Mouse (Mus musculus) kidney, adult 8-10 months (tissue): ENCODE data around the gene Hoxa13.
A peak's percentile ranks its signal among the peaks of the same experiment; 100 is the strongest.

Experiments
- DNase-seq, 2 experiments: peaks; one replicate each; pipeline ENCODE4 v3.0.0; 2022

The Hoxa13 gene

DNA sequence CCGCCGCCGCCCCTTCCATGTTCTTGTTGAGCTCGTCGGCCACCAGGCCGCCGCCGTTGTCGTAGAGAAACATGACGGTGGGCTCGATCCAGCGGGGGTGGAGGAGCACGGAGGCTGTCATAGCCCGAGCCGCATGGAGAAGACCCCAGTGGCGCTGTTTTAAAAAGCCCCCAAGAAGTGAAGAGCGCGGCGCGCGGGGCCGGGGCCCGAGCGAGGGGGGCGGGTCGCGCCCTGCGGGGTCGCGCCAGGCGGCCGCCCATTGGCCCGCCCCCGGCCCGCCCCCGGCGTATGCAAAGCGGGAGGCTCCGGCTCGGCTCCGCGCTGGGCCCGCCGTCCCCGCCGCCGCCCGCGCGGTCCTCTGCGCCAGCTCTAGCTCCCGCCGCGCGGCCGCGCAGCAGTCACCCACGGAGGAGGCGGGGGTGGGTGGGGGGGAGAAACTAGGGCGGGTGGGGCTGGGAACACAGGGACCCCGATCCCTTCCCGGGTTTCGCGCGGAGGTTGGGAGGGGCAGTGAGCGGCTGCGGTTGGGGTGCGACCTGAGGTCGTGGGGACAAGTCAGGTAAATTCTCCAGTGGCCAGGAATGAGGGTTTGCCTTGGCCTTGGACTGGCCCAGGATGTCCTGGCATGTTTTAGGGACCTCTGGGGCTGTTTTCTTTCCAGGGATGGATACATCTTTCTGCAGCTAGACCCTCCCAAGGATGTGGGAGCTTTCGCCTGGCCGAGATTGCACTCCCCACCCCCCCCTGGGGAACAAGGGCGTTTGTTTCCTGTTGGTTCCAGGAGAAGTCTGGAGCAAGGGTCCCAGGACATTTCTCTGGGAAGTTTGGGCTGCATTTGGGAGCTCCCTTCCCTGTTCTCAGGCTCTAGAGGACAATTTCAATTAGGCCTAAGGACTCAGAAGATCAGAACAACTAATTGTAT lies at the start of gene Hoxa13:
Gene Hoxa13 (minus strand): TSS at position 227 of the 922 bp plus-strand sequence.
- no peak for DNase-seq

DNA sequence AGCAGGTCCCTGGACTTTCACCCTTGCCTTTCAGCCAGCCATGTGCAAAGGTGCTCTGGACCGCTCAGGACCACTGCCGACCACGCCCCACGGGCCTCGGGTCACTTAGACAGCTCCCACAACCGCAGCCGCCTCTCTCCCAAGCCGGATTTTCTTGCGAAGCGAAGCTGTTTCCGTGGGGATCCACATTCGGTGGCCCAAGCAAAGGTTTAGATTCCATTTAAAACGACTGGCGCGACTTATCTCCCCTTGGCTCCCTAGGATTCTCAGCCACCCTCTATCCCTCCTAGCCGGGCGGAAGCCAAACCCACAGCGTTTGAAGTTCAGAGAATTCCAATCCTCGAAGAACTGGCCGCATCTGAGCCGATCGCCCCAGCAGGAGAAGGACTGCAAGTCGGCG lies 49.7 kb upstream of the Hoxa13 start:
- peak; percentile 59 to 72 for DNase-seq

DNA sequence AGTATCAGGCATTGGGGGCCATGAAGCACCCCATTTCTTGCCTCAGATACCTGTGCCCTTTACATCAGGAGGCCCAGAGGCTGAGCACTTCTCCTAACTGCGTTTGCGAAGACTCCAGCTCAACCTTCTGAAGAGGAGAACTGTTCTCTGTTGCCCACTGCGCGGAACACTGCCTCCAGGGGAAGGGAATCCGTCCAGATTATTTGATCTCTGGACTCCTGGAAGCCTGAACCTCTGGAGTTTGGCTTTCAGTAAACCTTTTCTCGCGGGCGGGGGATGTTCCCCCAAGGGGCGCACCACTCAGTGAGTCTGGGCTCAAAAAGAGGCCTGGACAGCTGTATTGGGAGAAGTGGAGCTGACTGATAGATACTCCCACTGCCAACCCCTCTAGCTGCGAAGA lies 49.1 kb upstream of the Hoxa13 start:
- peak; percentile 53 to 61 for DNase-seq

DNA sequence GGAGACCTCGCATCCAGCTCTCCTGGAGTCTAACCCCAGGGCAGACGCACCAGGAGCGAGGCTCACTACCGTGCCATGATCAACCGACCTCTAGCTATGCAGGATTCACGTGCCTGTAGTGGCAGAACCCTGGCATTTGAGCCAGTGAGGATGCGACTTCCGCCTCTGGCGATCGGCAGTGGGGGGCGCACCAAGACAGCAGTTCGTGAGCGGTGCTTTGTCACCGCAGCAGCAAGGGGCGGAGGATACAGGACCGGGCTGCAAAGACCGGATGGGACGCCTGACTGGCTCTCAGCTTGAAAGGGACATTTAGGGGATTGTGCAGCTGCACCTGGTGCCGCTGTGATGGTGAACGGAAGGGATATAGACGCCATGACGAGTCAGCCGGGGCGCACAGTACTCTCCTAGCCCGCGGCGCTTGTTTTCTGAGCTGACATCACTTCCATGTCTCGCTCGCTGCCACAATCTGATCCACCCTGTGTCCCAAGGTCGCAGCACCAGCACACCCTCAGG lies 45.3 kb upstream of the Hoxa13 start:
- peak; percentile 47 to 64 for DNase-seq

DNA sequence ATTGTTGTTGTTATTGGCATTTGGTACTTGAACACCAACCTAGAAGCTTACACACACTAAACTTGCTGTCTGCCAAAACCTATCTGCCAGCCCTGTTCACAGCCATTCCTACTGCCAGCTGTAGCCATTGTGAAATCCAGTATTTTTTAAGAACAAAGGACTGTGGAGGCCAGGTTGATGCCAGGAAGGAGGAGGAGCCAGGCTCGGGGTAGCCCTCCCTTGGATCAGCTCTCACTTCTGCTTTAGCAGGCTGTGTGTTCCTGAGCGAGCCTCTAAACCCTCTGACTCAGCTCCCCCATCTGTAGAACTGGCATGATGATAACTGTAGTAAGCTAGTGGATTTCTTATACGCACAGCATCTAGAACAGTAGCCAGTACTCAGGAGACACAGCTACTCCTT lies 42.7 kb upstream of the Hoxa13 start:
- DNase-seq: no peak

DNA sequence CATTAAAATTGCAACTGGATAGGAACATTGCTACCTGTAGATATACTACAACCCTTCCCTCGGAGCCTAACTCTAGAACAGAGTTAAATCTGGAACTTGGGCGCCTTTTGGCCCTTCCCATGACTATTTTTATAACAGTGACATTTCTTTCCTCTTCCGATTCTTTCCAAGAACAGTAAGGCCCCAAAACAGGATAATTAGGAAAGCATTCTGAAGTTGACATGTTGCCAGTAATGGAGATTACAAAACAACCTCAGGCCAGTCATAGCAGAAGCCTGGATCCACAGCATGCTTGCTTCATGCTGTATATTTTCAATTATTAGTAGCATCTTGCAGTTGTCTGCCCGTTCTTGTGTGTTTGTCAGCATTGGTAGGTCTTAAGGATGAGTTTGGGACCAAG lies 40.1 kb upstream of the Hoxa13 start:
- DNase-seq: no peak

DNA sequence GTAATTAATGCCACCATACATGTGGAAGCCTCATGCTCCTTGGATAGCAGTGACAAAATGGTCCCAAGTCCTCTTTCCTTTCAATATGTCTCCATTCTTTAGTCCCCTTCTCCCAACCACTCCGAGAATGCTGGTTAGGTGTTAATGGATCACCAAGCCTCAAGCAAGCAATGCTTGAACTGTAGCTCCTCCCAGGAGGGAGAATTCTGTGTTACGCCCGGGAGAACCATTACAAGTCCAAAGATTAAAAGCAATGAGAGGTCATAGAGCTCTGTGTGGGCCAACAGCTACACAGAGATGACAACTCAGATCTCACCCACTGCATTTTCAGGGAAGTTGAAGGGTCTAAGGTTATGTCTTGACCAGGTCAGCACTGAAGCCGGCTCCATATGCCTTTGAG lies 37.8 kb upstream of the Hoxa13 start:
- DNase-seq: peak; percentile 52 to 59

DNA sequence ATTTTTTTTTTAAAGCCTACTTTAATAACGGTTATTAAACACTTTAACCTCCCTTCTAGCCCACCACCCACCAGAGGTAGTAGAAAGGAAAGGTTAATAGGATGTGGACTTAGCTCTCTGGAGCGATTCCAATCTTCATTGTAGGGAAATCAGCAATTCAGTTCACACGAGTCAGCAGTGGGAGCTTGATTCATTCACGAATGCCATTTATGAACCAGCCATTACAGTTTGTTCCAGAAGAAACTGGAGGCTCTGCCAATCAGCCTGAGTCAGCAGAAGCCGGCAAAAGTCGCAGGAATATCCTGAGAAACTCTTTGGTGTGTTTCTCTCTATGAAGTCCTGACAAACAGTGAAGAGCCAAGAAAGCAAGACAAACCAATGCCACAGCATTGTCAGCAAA lies 33.9 kb upstream of the Hoxa13 start:
- DNase-seq: peak; percentile 20 to 26

DNA sequence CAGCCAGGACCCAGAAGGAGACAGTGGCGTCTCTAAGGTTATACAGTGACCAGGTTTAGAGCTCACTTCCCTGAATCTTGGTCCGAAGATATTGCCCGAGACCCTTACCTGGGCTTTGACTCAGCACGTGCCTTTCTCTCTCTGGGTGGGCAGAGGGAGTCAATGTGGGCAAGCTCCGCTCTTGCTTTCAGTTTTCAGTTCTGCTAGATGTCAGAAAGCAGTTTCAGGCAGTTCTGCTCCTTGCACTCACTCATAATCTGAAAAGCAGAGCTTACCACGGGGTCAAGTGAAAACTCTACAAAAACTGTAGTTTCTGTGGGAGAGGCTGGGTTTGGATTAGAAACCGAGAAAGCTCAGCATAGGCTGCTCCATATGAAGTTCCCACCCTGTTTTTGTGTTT lies 31.6 kb upstream of the Hoxa13 start:
- DNase-seq: no peak

DNA sequence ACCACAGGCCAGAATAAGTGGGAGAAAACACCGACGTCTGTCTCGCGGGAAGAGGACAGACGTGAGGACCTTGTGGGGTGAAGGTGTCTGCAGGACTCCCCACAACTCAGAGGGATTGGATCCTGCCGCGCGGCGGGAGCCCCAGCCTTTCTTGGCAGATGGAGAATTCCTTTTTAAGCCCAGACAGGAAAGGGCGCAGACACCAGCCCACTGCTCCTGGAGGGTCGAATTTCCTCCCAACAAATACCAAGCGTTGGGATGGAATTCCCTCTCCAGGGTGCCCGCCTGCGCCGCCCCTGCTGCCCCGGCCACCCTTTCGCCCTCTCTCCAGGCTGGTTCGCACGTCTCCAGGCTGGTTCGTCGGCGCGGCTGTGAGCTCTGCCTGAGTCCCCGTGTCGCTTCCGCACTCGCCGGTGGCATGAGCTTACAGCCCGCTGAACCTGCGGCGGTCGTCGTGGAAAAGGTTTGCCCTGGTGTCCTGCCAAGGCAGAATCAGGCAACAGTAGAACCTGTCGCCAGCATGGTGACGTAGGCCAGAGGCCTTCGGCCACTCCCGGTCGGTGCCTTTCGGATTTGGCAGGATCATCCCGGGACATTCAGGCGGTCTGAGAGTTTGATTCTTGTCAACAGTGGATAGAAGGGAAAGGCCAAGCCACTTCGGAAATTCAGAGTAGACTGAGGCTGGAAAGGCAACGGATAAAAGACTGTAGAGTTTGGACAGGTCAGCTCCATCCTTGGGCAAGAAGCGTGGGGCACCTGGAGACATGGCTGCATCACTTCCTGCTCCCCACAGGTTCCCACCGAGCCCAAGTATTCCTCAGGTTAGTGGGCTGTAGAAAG lies 30.6 kb upstream of the Hoxa13 start:
- DNase-seq: no peak

DNA sequence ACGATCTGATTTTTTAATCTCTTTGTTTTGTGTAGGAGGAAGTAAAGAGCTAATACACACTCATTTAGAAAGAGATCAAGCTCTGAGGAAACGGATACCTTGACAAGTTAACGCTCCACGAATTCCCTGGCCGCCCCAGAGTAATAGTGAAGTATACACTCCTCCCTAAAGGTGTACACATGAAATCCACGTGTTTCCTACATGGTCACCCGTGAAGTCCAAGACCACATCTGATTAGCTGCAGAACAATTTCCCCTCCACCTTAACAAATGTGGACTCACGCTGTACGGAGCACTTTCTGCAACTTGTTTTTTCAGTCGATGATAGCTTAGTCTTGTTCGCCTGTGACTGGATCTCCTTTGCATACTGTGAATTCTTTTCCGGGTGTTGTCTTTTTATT lies 29.5 kb upstream of the Hoxa13 start:
- no peak for DNase-seq

DNA sequence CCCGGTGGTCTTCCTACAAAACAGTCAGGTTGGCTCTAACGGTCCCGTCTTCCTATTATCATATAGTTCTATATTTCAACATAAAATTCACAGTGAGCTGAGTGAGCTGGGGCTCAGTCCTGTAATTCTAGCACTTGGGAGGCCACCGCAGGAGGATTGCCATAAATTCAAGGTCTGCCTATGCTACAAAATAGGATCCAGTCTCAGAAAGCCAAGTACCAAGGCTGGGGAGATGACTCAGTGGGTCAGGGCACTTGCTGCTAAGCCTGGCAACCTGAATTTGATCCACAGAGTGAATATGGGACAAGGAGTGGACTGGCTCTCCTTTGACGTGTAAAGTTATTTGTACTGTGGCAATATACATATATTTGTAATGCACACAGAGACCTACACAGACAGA lies 23.2 kb upstream of the Hoxa13 start:
- DNase-seq: no peak

DNA sequence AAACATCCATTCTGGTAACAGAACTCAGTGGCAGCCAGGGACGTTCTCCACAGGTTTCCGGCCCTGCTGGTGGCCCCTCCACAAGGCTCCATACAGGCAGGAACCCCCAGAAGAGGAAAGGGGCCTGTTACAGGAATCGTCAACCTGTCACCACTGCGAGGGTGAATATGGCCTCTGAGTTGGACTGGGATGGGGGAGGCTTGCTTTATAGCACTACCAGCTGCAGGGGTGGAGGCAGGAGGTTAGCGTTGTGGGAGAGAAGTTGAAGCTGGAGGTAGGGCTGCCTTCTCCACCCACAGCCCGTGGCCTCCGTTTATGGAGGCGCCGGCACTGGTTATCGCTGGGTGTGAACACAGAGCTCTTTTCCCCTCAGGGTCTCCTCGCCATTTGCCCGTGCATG lies 20.4 kb upstream of the Hoxa13 start:
- DNase-seq: no peak

DNA sequence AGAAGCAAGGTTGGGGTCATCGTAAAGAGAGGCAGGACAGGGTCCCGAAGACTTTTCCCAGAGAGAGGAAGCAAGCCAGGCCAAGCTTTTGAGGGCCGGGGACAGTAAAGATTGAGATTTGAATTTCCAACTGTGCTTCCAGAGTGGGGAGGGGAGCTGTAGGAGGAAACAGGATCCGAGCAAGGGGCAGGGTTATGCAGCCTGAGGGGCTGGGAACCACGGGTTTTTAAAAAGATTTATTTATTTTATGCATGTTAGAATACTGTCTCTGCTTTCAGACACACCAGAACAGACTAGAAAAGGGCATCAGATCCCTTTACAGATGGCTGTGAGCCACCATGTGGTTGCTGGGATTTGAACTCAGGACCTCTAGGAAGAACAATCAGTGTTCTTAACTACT lies 16.2 kb upstream of the Hoxa13 start:
- DNase-seq: no peak

DNA sequence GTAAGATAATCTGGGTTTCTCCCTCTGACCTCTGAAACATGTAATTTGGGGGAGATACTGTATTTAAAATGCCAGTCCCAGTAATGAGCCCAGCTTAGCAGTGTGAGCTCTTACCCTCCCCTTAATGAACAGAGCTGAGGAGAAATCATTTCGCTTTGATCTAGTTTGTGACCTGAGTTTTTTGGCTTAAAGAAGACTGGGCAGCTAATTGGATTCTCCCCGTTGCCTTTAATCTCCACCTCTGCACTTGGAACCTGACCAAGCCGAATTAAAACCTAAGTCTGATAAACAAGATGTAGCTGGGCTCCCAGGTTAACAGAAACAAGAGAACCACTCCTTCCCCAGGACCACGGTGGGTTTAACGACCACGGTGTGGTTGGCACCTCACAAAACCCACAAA lies 15.7 kb upstream of the Hoxa13 start:
- no peak for DNase-seq

DNA sequence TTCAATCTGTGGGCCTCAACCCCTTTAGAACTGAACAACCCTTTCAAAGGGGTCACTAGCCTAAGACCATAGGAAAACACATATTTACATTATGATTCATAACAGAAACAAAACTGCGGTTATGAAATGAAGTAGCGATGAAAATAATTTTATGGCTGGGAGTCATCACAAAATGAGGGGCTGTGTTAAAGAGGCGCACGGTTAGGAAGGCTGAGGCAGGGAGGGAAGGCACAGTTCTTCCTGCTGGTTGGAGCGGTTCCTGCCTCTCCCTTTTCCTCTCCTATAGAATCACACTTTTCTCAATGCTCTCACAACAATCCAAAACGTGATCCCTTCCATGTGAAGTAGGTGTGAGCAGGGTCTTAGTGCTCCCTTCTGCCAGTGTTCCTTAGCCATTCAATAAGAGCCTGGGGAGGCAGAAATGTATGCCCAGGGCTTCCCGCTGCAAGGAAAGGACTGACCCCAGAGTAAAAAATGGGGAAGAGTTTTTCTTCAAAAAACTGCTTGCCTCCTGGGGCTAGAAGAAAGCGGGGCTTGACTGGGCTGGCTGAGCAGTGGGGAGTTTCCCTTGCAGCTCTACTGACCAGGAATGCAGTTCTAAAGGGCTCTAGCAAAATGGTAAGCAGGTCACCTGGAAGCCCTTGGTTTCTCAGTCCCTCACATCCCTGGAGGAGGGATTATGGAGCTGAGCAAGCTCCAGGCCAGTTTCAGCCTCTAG lies 15.0 kb upstream of the Hoxa13 start:
- DNase-seq: no peak

DNA sequence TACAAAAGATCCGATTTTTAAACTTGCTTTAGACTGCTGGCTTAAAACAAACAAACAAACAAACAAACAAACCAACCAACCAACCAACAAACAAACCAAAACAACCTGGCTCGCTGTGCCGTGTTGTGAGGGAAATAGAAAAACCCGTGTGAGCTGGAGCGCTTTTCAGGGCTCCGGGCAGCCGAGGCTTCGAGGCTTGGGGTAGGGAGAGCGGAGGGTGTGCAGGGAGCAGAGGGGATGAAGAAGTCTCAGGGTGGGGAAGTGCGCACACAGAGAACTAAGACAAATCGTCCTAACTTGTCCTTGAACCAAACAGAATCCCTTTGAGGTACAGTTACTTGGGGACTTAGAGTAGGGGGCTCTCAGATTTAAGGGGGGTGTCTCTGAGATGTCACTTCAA lies 13.9 kb upstream of the Hoxa13 start:
- no peak for DNase-seq

DNA sequence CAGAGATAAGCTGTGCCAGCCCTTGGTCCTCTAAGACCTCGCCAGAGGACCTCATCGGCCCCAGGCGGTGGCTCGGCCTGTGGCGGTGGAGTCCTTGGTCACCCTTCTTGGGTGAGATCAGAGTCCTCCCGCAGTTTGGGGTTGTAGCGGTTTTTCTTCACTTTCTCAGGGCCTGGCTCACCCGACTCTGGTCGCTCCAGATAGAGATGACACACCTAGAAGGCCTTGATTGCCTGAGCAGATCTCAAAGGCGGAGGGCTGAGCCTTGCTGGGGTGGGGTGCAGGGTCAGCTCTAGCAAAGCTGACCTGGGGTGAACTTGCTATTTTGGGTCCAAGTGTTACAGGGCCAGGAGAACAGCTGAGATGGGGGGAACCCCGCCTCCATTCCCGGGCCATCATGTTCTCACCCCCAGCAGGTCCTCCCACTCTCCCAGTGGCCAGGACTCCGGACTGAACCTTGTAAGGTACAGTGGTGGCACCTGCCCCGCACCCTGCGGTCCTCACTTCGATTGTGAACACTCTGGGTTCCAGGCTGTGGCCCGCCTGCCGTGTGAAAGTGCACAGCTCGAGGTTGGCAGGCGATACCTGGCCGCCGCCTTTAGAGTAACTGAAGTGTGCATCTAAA lies 13.1 kb upstream of the Hoxa13 start:
- DNase-seq: no peak

DNA sequence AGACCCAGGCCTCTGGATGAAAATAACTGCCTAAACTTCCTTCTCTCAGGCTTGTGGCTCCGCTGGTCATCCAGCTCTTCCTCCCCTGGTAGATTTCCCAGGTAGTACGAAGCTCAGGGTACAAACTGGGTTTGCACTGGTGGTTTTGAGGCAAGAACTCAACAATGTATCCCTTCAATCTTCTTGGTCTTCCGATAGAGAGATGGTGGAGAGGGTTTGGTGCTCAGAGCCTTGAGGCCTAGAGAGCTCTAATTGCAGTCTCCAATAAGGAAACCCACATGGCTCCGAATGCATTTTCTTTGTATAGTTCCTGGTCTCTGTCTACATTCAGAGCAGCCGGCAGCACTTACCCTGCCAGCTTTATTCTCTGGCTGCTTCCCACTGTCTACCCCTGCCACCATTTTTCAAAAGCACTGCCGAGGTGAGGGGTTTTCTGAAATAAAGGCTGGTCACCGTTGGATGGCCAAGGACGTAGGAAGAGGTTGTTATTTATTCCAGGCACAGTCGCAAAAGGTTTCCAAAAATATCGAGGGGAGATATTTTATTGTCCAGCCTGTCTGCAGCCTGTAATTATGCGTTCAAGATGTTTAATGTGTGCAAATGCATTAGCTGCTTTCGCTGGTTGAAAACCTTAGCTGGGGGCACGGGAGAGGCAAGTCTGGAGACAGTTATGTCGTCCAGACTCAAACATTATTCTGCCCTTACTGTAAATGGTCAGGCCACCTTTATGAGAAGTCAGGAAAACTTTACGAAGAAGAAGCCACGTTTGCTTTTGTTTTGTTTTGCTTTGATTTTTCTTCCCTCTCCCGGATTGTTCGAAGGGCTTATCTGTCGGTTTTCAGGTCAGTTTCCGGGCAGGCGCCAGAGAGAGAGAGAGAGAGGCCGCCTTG lies 12.3 kb upstream of the Hoxa13 start:
- DNase-seq: no peak

DNA sequence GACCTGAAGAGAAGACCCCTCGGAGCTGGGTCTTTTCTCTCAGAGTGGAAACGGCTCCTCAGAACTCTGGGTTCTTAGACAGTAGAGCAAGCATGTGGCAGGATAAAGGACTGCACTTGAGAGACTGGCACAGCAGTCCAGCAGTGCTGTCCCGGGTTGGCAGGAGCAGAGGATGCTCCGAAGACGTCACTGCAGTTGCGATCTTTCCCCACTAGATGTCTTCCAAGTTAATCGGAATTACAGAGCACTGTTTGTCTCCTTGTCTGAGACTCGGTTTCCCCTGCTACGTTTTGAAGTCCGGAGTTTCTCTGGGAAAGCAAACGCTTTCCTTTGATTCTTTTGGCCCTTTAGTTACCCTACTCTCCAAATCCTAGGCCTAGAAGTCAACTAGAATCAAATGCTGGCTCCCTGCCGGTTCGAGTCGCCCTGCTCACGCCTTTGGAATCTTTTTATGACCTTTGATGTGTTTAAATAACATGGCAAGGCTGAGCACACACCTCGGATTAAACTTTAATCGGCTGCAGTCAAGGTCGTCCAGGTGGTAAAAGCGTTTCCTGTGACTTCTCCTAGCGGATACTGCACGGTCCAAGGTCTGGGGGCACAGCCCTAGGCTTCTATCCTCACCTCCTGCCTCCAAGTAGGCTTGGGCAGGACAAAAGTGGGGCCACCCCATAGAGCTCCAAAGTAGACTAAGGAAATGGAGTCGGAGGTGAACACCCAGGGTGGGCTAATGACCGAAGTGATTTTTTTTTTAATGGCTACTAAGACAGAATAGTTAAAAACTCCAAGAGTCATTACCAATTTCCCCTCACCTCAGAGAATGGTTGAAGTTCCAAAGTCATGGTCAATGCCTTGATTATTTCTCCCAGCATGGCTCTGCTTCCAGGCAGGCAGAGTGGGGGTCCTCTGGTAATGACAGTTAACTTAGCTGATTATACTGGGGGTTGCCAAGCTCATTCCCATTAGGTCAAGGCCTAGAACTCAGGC lies 10.1 kb upstream of the Hoxa13 start:
- peak; percentile 59 to 67 for DNase-seq
